Mouse (Mus musculus): ENCODE results near the gene Nr4a1.

Gene Nr4a1

DNA sequence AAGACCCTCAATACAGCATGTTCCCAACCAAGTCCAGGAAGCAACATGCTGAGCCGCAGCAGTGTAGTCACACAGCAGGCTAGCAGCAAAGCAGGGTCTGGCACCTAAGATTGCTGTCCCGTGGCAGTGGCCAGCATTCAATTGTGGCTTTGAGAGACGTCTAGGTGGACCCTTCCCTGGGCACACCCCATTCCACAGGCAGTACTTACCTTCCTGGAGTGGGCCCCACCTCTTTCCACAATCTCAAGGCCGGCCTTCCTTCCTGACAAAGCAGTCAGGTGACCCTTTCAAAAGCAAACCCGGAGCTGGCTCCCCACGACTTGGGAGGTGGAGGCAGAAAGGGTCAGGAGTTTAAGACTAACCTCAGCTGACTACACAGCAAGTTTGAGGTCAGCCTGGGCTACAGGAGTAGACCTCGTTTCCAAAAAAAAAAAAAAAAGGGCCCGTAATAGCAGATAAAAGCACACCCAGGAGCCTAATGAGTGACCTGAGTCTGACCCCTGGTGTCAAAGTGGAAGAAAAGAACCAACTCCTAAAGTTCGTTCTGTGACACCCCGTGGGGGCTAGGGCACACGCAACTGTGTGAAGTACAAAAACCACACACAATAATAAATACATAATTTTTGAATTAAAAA lies 20.3 kb upstream of the Nr4a1 start:
- DNase-seq: no peak

DNA sequence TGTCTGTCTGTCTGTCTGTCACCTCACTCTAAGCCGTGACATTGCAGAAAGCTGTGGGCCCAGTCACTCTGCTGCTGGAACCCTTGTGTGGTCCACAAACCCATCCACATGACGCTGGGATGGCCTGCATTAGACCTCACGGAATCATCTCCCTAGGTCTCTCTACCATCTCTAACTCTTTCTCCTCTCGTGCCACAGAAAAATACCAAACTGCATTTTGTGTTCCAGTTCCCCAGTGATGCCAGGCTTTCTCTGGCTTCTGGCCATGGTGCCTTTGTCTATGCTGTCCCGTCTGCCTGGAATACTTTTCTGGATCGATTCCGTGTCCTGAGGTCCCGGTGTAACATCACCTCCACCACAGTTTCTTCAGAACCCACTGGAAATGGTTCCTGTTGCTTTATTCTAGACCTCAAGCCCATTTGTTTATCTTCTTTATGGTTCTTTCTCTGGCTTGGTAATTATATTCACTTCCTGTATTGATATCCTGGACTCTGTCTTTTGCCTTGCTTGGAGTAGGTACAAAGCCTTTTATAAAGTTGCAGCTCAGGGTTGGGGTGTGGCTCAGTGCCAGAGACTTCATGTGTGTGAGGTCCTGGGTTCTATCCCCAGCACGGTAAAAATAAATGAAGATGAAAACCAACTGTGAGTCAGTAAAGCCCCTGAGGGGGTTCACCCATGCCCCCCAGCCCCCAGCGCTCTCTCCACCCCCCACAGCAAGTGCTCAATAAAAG lies 19.3 kb upstream of the Nr4a1 start:
- DNase-seq: no peak

DNA sequence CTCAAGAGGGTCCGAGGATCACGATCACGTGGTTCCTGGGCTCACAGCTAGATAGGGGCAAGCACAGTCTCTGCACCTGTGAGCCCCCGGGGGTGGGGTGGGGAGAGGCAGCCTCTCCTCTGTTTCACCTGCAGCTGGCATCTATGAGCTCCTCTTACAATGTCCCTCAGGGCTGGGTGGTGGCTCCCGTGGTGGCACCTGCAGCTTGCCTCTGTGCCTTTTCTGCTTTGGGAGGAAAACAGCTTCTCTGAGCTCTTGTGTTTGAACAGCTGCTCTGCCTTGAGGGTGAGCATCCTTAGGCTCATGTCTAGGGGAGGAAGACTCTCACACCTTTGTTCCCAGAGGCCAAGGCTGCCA lies 18.7 kb upstream of the Nr4a1 start:
- DNase-seq: no peak

DNA sequence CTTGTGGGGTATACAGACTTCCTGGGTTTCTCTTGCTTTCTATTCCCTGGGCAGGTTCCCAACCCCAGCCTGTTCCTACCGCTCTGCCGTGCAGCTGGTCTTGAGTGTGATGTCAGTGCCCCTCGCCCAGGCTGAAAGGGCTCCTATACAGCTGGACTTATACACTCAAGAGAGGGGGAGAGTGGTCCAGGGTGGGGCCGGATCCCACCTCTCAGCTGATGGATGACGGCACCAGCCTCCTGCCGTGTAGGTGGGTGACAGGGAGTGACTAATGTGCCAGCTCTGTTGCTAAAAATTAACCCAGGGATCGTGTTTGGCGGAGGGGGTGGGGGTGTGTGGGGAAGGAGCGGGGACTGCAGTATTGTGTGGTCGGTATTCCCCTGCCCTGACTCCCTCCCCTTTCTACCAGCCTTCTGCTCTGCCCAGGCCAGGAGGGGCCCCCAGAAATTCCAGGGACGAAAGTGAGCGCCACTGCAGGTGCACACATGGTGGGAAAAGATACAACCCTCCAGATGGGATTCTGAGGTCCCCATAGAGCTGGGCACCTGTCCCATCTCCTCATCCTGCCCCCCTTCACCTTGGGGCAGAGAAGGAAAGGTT lies 18.2 kb upstream of the Nr4a1 start:
- DNase-seq: no peak

DNA sequence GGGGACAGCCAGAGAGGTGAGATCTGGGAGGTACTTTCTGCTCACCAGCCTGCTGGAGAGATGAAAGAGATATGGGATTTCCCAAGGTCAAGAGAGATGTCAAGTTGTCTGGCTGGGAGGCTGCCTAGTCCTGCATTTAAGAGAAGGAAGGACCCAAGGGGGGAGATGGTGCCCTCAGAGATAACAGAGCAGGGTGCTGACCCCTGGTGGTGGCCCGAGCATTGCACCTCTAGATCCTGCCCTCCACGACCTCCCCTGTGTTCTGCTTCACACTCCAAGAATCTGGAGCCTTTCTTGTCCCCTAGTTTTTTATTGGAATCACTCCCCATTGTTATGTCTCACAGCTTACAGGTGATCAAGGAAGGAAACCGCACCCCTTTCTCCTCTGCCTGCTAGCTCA lies 17.2 kb upstream of the Nr4a1 start:
- DNase-seq: peak; percentile 49

DNA sequence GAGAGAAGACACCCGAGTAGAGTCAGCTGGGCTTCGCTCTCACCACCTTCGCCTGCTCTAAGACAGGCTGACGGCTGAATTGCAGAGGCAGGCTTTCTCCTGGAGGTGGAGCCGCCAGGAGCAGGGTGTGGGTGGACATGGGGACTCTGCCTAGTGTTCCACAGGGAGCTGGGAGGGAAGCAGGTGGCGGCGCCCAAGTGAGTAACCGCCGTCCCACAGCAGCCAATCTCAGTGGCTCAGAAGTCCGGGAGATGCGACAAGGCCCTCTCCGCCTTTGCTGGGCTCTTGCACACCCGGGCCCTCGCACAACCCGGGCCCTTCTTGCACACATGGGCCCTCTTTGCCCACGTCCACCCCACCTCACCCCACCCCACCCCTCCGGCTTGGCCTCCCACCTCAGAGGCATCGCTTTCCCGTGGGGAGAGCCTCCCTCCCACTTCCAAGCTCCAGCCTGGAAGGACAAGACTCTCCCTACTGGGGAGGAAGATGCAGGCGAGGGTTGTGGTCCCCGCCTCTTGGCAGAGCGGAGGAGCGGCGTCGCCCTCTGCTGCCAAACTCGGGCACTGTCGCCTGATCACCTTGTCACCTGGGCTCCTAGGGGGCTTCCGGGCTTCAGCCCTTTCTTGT lies 15.1 kb upstream of the Nr4a1 start:
- DNase-seq: peak; percentile 64

DNA sequence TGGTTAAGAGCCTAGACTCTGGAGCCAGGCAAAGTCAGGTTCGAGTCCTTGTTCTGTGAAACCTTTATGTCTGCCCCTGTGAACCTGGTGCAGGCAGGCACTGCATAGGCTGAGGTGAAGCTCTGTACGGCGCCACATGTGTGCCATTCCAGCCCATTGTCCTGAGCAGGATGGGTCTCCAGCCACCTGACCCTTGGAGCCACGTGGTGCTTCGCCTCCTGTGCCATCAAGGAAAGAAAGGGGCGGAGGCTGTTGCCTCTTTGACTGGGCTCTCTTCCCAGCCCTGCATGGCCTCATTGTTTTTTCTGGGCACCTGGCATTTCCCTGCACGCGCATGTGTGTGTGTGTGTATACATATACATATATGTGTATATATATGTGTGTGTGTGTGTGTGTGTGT lies 14.2 kb upstream of the Nr4a1 start:
- no peak for DNase-seq

DNA sequence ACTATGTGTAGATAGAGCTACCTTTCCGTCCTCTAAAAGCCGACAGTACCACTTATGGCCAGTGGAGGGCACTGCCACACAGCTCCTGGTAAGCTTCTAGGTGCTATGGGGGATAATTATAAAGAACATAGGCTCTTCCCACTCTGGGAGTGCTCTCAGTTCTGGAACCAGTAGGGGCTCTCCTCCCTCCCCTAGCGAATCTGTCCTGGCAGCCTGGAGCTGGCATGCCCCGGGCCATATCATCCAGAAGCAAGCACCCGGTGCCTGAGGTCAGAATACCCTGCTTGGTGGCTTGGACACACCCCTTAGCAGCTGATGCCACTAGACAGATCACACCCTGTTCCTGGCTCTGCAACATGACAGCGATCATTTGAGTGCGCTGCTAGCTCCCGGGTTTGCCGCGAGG lies 13.3 kb upstream of the Nr4a1 start:
- DNase-seq: peak; percentile 84

DNA sequence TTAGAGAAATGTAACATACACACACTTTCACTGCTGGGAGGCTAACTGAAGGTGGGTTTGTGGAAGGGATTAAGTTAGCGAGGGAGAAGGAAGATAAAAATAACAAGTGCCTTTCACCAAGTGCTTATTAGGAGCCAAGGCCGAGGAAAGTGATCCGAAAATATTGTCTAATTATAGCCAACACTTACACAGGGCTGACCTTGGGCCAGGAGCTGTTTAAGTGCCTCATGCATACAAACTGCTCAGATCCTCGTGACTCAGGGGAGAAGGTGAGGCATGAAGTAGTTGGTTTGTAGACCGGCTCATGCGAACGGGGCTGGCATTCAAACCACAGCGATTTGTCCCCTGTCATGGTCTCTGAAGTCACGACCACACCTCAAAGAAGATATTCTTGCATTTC lies 12.8 kb upstream of the Nr4a1 start:
- no peak for DNase-seq

DNA sequence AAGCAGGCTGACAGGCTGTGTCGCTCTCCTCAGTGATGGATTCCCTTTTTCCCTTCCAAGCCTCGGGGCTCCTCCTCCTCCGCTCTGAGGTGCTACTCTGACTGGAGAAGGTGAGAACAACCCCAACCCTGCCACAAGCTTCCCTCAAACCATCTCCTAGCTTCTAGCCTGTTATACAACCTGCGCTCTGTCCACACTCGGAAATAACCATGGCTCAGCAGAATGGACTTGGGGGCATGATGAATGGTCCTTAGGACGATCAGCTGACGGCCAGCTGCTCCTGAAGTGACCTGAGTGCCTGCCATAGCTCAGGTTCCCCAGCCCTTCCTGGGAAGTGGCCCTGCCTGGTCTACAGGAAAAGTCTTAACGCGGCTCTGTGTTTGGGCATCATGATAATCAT lies 12.2 kb upstream of the Nr4a1 start:
- DNase-seq: no peak

DNA sequence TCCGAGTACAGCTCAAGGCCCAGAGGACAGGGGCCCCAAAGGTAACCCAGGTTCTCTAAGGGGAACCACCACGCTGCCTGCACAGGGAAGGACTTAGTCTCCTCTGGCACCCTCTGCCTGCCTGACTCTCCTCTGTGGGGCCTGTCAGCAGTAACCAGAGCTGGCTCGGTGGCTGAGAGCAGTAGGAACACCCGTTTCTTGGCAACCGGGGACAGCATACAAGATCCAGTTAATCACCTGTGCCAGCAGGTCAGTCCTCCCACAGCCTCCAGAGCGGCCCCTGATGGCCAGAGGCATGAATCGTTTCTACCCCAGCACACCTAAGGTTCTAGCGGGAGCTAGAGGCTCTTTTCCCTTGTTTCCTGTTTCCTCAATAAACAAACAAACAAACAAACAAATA lies 11.4 kb upstream of the Nr4a1 start:
- DNase-seq: peak; percentile 80

DNA sequence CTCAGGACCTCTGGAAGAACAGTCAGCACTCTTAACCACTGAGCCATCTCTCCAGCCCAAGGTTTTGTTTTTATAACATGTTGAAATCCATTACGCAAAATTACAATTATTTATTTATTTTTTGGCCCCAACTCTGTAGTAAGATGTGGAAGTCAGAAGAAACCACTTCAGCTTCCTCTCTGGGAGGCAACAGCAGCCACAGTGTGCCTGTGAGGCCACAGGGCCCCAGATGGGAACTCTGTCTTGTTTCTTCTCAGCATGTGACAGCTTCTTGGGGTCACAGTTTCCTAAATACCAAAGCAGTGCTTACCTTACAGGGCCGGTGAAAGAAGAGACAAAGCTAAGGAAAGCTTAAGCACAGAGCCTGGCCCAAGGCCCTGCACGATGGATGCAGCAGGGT lies 10.1 kb upstream of the Nr4a1 start:
- no peak for DNase-seq

DNA sequence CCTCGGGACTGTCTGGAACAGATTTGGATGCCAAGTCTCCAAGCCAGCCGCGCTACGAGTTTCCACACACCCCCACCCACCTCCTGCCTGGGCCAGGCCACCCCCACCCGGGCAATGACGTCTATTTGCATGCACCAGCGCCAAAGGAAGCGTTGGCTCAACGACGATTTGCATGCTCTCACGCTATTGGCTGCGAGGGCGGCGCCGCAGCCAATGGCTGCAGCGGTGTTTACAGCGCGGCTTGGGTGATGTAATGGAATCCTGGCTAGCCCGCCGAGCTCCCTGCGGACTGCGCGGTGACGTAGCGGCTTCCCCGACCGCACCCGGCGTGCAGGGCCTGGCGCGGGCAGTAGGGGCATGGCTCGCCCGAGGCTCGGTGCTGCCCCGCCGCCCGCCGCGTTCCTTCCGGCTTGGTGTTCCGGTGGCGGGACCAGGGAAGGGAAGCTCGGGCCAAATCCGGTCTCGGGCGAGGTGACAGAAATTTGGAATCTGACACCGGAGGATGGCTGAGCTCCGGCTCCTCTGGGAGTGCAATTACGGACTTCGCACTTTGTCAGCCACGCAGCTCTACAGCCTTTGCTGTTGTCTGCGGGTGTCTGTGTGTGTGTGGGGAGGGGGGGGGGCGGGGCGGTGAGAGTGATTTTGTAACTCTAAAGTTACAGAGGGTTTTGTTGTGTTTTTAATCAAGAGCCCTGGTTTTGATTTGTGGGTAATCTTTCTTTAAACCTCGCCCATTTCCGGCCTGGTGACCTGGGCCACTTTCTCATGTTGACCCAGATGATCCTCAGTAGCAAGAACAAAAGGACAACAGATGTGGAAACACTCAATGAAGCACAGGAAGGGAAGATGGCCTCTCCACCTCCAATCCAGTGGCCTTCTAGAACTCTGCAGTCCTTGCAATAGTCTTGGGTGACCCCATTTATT lies 7.6 kb upstream of the Nr4a1 start:
- peak; percentile 91 for DNase-seq

DNA sequence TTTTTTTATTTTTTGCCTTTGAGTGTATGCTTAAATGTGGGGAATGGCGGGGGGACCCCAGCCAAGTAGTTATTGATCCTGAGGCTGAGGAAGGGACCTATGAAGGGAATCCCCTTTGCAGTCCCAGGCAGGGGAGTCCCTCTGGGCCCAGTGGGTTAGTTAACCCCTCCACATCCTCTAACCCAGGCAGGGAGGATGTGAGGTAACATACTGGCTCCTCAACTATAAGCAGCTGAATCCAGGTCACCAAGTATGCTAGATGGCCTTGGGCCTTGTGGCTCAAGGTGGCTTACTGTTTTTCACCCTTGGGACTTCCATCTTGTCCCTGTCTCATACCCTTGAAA lies 6.9 kb upstream of the Nr4a1 start:
- no peak for DNase-seq

DNA sequence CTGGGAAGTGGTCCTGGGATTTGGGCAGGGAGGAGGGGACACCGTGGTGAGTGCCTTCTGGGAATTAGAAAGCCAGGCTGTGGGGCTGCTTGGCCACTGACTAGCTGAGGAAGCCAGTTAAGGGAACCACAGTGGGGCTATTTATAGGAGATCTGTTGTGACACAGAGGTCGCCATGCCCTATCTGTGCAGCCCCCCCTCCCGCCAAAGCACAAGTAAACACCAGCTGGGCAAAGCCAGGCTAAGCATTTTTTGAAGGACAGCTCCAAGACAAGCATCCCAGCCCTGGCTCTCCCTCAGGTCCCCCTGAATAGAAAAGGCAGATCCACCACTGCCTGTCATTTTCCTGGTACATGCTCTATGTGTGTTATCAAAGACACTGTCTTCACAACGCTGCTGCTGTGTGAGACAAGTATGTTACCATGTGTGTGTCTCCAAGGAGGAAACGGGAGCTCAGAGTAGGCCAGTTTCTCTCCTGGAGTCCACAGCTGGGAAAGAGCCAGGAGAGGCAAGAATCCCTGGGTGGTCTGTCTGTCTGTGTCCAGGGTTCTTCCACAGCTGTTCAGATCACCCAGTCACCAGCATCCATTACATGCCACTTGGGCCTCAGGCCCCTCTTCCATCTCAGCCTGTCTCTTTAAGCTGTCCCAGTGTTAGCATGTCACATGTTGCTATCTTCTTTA lies 5.9 kb upstream of the Nr4a1 start:
- no peak for DNase-seq

DNA sequence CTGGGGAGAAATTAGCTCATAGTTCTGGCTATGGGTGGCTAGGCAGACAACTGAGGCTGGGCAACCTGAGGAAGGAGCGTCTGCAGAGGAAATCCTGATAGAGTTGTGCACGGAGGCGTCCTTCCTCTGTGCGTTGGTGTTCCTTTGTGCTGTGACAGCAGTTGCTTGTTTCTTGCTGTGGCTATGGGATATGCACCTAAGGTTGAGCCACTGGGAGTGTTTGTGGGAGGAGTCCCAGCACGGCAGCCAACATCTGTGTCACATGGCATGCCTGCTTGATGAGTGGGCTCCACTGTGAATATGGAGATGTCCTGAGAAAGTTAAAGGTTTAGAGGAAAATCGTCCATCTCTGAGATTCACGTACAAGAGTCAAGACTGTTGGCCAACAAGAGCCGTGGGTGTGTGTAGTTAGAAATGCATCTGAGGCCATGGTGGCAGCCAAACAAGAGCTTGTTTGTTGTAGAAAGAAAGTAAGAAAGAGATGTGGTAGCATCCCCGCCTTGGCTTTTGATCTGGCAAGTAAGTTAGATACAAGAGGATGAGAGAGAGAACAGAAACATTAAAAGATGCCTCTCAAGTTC lies 3.8 kb upstream of the Nr4a1 start:
- no peak for DNase-seq

DNA sequence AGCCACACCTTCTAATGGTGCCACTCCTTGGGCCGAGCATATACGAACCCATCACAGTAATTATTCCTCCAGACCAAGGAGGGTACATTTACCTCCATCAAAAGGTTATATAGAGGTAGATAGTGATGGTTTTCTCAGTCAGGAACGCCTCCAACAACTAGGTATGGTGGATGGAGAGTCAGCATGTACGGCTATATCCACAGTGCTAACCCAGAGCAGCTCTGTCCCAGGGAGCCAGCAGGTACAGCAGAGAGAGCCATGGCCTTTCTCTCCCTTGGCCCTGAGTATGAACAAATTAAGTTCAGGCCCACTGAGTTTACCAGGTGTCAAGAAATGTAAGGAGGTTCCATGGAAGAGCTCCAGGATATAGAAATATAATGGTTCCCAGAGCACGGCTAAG lies 2.1 kb upstream of the Nr4a1 start:
- DNase-seq: no peak

DNA sequence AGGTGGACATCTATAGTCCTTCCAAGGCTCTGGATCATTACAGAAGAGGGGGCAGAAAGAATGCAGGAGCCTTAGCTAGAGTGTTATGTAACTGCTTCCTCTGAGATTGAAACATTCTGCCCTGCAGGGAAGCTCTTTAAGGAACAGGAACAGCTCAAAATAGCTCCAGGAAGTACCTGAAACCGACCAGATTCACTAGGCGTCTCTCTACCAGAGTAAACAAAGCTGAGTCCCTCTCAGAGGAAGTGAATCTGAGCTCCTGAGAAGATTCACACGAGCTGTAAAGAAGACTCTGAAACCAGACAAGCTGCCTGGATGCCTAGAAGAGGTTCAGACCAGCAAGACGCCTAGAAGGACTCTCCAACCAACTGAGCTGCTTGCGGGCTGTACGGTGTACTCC lies 1.5 kb upstream of the Nr4a1 start:
- DNase-seq: no peak

DNA sequence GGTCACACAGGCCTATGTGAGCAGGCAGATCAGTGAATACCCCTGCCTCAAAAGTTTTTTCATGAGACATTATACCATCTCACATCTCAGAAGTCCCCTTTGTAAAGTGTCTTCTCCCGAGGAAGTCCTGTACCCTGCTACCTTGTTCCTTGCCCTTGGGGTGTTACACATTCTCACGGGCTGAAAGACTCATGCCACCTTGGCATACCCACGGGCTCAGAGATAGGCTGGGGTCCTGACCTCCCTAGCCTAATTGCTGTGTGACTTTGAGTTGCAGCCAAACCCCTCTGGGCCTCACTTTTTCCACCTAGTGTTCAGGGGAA lies 545 bp upstream of the Nr4a1 start:
- DNase-seq: no peak

DNA sequence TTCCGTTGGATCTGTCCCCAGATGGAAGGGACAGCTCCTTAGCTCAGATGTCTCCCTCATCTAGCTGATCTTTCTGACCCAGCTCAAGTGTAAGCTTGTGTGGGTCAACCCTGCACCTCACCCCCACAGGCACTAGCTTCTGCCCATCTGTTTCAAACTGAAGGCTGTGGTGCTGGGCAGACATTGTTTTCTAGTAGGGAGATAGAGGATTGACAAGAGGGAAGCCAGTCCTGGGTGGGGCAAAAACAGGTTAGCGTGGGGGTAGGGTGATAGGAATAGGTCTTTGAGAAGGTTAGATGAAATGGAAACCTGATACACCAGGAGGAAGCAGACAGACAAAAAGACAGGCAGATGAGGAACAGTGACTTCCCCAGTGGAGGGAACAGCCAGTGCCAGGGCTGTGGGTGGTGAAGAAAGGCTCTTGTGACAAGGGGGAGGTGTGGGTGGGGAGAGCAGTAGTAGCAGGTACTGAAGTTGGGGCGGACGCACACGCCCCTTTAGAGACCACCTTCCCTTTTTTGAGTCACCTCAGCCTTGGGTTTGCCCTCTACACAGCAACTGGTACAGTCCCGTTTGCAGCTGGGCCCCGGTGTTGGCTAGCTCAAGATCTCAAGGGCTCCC lies 1.9 kb downstream of the Nr4a1 start:
- DNase-seq: no peak

DNA sequence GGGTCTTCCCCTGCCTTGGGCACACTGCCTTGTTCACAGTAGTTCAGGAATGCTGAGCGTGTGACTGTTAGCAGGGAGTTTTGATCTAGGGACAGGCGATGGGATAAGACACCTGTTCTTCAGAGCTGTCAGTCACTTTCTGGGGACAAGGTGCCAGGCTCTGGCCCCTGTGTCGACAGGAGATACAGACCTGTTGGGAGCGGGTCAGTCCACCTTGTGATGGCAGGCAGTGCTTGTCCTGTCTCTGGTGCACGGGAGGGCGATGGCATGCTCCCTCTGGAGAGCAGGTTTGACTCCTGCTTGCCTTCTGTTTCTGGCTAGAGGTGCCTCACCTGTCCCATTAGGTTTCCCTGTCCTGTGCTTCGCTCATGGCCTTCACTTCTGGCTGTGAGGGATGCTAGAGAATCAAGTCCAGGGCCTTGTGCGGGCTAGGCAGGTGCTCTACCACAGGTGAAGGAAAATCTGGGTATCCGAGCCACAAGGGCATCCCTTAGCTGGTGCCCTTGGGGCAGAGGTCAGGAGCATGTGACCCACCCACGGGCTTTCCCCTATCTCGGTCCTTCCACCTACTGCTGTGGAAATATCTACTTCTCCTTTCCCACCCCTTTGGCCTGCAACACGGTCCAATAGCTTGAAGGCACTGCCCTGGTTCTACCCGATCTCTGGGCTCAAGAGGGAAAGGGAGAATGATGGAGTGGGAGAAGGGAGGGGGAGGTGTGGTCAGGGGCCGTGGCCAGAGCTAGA lies 2.6 kb downstream of the Nr4a1 start:
- DNase-seq: no peak

Measured in cerebellum, adult 11 months (tissue).